Mouse (Mus musculus): ENCODE measurements around the gene Homer2. TPM values are rescaled to one million over a fixed set of nuclear protein-coding genes. Genes with fewer than 3 reads are reported as not detected.

The Homer2 gene
- polyA plus RNA-seq, 1 experiment from 2014 or later, result 27.0 TPM

DNA sequence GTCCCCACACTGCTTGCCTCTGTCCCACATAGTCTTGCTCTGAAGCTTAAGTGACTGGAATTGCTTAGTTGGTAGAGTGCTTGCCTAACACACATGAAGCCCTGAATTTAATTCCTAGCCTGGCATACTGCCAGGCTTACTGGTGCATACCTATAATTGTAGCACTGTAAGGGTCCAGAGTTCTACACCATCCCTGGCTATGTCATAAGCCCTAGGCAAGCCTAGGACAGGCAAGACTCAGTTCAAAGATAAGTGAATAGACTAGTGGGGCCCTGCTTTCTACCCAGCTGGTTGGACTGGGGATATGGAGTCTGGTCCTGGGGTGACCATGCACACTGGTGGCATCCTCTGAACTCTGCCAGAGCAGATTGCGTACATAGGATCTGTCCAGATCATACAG is 109.7 kb downstream of the Homer2 start:
- WGBS, result 100% methylated on average over 1 of the region's 1 CpGs
- Histone ChIP-seq H3K4me1 (replicated peaks) (no peaks in the 10 kb centered on the region), H3K27ac (no peak overlapping the region), H3K27me3 (no peaks in the 10 kb centered on the region), H3K9me3 (no peaks in the 10 kb centered on the region; the same call in 1 of the 2 replicates), H3K4me2 (no peak overlapping the region), H3K4me3 (no peak overlapping the region), H3K36me3 (peaks cover 64% of the 10 kb centered on the region), H3K9ac (no peak overlapping the region)
- no peak for ATAC-seq (ENCODE audit: low FRiP score)

GRCm38 (mm10) chr7:81596086-81596485 is 111.2 kb downstream of the Homer2 start:
- Histone ChIP-seq H3K27me3 (no peaks in the 10 kb centered on the region), H3K4me2 (no peak overlapping the region), H3K36me3 (peaks cover 80% of the 10 kb centered on the region), H3K9ac (no peak overlapping the region), H3K4me1 (replicated peaks) (no peaks in the 10 kb centered on the region), H3K4me3 (no peak overlapping the region), H3K9me3 (no peaks in the 10 kb centered on the region; the same call in 1 of the 2 replicates), H3K27ac (no peak overlapping the region)
- ATAC-seq (ENCODE audit: low FRiP score), result no peak
- WGBS, result 84% methylated on average over 6 of the region's 6 CpGs

- no peaks in the 10 kb centered on the region; the same call in 1 of the 2 replicates for H3K9me3 ChIP-seq
- H3K27me3 ChIP-seq, result no peaks in the 10 kb centered on the region
- no peak overlapping the region for H3K4me2 ChIP-seq
- 95% methylated on average over 5 of the region's 5 CpGs for WGBS
- no peak overlapping the region for H3K4me3 ChIP-seq
- H3K36me3 ChIP-seq, result peaks cover 89% of the 10 kb centered on the region
- no peak for ATAC-seq (ENCODE audit: low FRiP score)
- H3K9ac ChIP-seq, result no peak overlapping the region
- no peaks in the 10 kb centered on the region for H3K4me1 ChIP-seq (replicated peaks)
- no peak overlapping the region for H3K27ac ChIP-seq
These were observed 112.3 kb downstream of the Homer2 start for GRCm38 (mm10) chr7:81595056-81595455.

DNA sequence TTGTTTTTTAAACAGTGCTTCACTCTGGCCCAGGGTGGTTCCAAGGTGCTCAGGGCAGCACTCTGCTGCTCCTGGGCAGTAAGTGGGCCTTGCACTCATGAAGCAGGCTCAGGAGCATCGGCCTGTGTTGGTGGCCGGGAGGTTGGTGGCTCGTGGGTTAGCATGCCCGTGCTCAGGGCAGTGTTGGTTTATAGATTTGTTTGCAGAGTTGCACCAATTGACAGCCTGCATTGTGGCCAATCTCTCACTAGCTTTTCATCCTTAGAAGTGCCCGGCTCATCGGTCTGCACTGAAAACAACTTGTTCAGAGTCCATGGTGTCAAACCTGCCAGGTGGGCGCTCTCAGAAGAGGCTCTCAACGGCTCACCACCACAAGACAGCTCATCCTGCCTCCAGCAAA is 113.9 kb downstream of the Homer2 start:
- H3K4me2 ChIP-seq, result no peak overlapping the region
- H3K36me3 ChIP-seq, result peaks cover 92% of the 10 kb centered on the region
- H3K9me3 ChIP-seq, result no peaks in the 10 kb centered on the region; the same call in 1 of the 2 replicates
- no peak overlapping the region for H3K9ac ChIP-seq
- no peak for ATAC-seq (ENCODE audit: low FRiP score)
- H3K4me1 ChIP-seq (replicated peaks), result no peaks in the 10 kb centered on the region
- no peak overlapping the region for H3K4me3 ChIP-seq
- 93% methylated on average over 8 of the region's 8 CpGs for WGBS
- H3K27me3 ChIP-seq, result no peaks in the 10 kb centered on the region
- no peak overlapping the region for H3K27ac ChIP-seq

DNA sequence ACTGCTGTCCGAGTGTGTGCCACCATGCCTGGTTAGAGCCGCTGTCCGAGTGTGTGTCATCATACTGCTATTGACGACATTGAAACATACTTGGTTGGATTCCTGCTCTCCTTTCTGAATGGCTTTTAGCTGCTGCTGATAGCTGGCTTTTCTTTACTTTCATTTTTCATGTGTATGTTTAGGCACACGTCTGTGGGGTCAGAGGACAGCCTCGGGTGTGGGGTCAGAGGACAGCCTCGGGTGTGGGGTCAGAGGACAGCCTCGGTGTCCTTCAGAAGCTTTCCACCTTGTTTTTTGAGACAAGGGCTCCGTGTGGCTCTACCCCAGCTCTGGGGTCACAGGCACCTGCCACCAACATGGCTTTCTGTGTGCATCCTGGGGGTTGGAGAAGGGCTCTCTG is 114.6 kb downstream of the Homer2 start:
- H3K27me3 ChIP-seq, result no peaks in the 10 kb centered on the region
- no peak overlapping the region for H3K27ac ChIP-seq
- no peak overlapping the region for H3K9ac ChIP-seq
- ATAC-seq (ENCODE audit: low FRiP score), result no peak
- H3K36me3 ChIP-seq, result peaks cover 91% of the 10 kb centered on the region
- no peaks in the 10 kb centered on the region for H3K4me1 ChIP-seq (replicated peaks)
- H3K4me3 ChIP-seq, result no peak overlapping the region
- no peaks in the 10 kb centered on the region for H3K9me3 ChIP-seq
- no peak overlapping the region for H3K4me2 ChIP-seq
- 89% methylated on average over 9 of the region's 9 CpGs for WGBS

DNA sequence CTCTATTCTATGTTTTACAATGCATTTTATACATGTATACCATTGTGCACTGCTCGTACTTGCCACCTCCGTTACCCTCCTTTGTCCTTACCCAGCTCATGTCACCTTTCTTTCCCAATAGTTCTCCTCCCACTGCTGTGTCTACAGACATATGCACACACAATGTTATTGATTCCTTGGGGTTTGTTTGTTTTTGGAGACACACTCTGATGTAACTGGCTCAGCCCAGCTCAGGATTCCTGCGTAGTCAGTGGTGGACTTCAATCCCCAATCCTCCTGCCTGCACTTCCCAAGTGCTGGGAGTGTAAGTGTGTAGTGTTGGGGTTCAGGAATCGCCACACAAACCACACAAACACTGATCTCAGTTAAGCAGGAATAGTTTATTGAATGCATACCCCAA is 120.1 kb downstream of the Homer2 start:
- WGBS, result 89% methylated on average over 4 of the region's 4 CpGs
- Histone ChIP-seq H3K4me1 (replicated peaks) (no peaks in the 10 kb centered on the region), H3K4me2 (no peak overlapping the region), H3K27me3 (no peaks in the 10 kb centered on the region), H3K36me3 (peaks cover 76% of the 10 kb centered on the region), H3K27ac (no peak overlapping the region), H3K9me3 (no peaks in the 10 kb centered on the region), H3K4me3 (no peak overlapping the region), H3K9ac (no peak overlapping the region)
- ATAC-seq (ENCODE audit: low FRiP score), result no peak

DNA sequence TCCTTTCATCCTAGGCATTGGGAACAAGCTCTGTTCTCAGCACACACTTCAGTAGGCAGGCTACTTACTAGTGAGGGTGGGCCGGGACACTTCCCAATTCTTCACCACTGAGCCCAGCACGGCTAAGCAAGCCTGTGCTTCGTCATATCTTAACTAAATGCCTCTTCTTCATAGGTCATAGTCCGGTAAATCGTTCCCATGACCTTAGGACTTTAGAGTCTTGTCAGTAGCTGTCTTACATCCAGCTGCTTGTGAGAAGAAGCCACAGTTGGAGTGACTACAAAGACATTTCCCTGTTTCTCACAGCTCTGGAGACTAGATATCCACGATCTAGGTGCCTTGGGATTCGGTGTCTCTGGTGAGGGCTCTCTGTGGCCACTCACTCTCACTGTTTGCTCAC is 122.0 kb downstream of the Homer2 start:
- Histone ChIP-seq H3K9me3 (no peaks in the 10 kb centered on the region), H3K27ac (no peak overlapping the region), H3K4me1 (replicated peaks) (no peaks in the 10 kb centered on the region), H3K9ac (no peak overlapping the region), H3K27me3 (no peaks in the 10 kb centered on the region), H3K4me3 (no peak overlapping the region), H3K36me3 (peaks cover 57% of the 10 kb centered on the region), H3K4me2 (no peak overlapping the region)
- 92% methylated on average over 7 of the region's 7 CpGs for WGBS
- ATAC-seq (ENCODE audit: low FRiP score), result no peak

- WGBS, result 63% methylated on average over 3 of the region's 3 CpGs
- ATAC-seq (ENCODE audit: low FRiP score), result no peak
- Histone ChIP-seq H3K27me3 (no peaks in the 10 kb centered on the region), H3K4me2 (no peak overlapping the region), H3K36me3 (peaks cover 60% of the 10 kb centered on the region), H3K9ac (no peak overlapping the region), H3K9me3 (no peaks in the 10 kb centered on the region), H3K4me3 (no peak overlapping the region), H3K4me1 (replicated peaks) (no peaks in the 10 kb centered on the region), H3K27ac (no peak overlapping the region)
These were observed 123.8 kb downstream of the Homer2 start for GRCm38 (mm10) chr7:81583512-81583911.

DNA sequence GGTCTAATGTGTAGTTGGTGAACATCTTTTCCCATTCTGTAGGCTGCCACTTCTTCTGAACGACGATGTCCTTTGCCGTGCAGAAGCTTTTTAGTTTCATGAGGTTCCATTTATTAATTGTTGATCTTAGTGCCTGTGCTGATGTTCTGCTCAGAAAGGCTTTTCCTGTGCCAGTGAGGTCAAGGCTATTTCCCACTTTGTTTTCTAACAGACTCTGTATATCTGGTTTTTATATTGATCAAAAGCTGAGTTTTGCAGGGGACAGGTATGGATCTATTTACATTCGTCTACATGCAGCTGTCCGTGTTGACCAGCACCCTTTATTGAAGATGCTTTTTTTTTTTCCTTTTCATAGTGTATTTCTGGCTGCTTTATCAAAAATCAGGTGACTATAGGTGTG is 128.0 kb downstream of the Homer2 start:
- ATAC-seq (ENCODE audit: low FRiP score), result no peak
- Histone ChIP-seq H3K4me2 (no peak overlapping the region), H3K9ac (no peak overlapping the region), H3K4me1 (replicated peaks) (no peaks in the 10 kb centered on the region), H3K36me3 (peaks cover 46% of the 10 kb centered on the region), H3K27ac (no peak overlapping the region), H3K4me3 (no peak overlapping the region), H3K27me3 (no peaks in the 10 kb centered on the region), H3K9me3 (no peaks in the 10 kb centered on the region)
- WGBS, result 96% methylated on average over 5 of the region's 5 CpGs

DNA sequence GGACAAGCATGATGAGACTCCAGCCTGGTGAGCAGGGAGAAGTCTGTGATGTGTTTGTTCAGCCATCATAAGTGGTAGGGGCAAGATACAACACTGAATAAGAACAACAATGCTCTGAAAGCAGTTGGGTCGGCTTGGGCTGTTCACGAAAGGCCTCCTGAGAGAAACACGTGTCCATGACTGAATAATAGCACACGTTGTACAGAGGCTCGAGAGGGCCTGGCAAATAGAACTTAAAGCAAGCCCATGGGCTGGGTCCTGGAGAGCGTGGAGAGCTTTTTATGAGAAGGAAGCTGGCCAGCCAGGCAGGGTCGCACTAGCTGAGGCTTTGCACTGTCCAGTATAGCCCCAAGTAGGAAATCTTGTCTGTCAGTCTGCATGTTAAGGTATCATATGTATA is 128.9 kb downstream of the Homer2 start:
- Histone ChIP-seq H3K27me3 (no peaks in the 10 kb centered on the region), H3K9ac (no peak overlapping the region), H3K36me3 (peaks cover 41% of the 10 kb centered on the region), H3K27ac (no peak overlapping the region), H3K9me3 (no peaks in the 10 kb centered on the region), H3K4me1 (replicated peaks) (peaks cover 7% of the 10 kb centered on the region), H3K4me3 (no peak overlapping the region), H3K4me2 (no peak overlapping the region)
- 90% methylated on average over 7 of the region's 7 CpGs for WGBS
- no peak for ATAC-seq (ENCODE audit: low FRiP score)

- Histone ChIP-seq H3K4me2 (no peak overlapping the region), H3K4me3 (no peak overlapping the region), H3K27me3 (no peaks in the 10 kb centered on the region), H3K4me1 (replicated peaks) (peaks cover 12% of the 10 kb centered on the region), H3K9me3 (no peaks in the 10 kb centered on the region), H3K27ac (no peak overlapping the region), H3K9ac (no peak overlapping the region), H3K36me3 (peaks cover 41% of the 10 kb centered on the region)
- ATAC-seq (ENCODE audit: low FRiP score), result no peak
- WGBS, result 94% methylated on average over 3 of the region's 3 CpGs
These were observed 129.5 kb downstream of the Homer2 start for GRCm38 (mm10) chr7:81577872-81578271.

DNA sequence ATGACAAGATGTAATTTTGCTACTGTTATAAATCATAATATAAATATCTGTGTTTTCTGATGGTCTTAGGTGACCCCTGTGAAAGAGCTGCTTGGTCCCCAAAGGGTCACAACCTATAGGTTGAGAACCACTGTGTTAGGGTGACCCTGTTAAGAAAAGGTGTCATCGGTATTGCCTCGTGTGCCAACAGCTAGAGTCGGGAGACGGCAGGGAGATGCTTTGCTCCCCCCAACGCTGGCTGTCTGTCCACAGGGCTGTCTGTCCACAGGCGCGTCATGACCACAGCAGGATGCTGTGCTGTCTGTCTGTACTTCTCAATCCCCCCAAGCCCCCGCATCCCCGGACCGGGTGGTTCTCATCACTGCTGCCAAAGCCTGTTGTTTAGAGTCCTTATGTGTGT is 131.7 kb downstream of the Homer2 start:
- Histone ChIP-seq H3K4me3 (no peak overlapping the region), H3K36me3 (peaks cover 41% of the 10 kb centered on the region), H3K4me1 (replicated peaks) (peaks cover 24% of the 10 kb centered on the region), H3K27me3 (no peaks in the 10 kb centered on the region), H3K9ac (no peak overlapping the region), H3K27ac (no peak overlapping the region), H3K9me3 (no peaks in the 10 kb centered on the region), H3K4me2 (no peak overlapping the region)
- whole genome bisulfite sequencing, result 91% methylated on average over 10 of the region's 10 CpGs
- no peak for ATAC-seq (ENCODE audit: low FRiP score)

DNA sequence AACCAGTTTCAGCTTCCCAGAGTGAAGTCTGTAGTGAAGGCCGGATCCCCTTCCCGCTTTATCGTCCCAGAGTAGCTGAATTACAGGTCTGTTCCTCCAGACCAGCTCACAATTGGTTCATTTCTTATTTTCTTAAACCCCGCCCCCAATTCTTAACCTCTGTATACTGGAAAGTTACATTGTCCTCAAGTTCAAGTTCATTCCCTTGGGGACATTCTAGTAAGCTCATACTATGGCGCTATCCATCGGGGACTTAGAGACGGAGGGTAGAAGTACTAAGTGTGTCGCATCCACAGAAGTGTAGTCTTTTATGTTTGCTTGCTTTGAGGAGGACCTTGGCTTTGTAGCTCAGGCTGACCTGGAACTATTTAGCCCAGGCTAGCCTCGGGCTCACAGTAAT is 133.5 kb downstream of the Homer2 start:
- Histone ChIP-seq H3K9ac (no peak overlapping the region), H3K4me1 (replicated peaks) (peaks cover 24% of the 10 kb centered on the region), H3K4me2 (peak overlapping the region; percentile 66; the same call in 1 of the 2 replicates), H3K27me3 (no peaks in the 10 kb centered on the region), H3K27ac (no peak overlapping the region), H3K9me3 (no peaks in the 10 kb centered on the region), H3K4me3 (no peak overlapping the region), H3K36me3 (peaks cover 29% of the 10 kb centered on the region)
- ATAC-seq (ENCODE audit: low FRiP score), result no peak
- WGBS, result 94% methylated on average over 9 of the region's 9 CpGs

Measured in hindbrain, embryonic 13.5 days (tissue).